Mouse (Mus musculus) forebrain, embryonic 11.5 days (tissue): ENCODE measurements around the gene Kcnn3. TPM values are rescaled to one million over a fixed set of nuclear protein-coding genes. Genes with fewer than 3 reads are reported as not detected.

Experiments used
- ATAC-seq: fragments of 200-750 bp; cut with Nextera tagmentation; replicated peaks from 2 replicates; pipeline ENCODE4 v1.8.0; 2017; ENCODE audit warnings: moderate TSS enrichment; ENCODE audit not compliant: low FRiP score
- DNase-seq: peaks from one replicate; pipeline ENCODE4 v3.0.0-alpha.2; 2017; ENCODE audit warnings: low spot score
- H3K27ac ChIP-seq: fragments of 300-500 bp; sonication (generic); 2 replicates; pipeline ENCODE4 v1.5.1; 2014; ENCODE audit warnings: low read depth, low read length
- H3K27me3 ChIP-seq: fragments of 300-500 bp; sonication (generic); 2 replicates; pipeline ENCODE4 v1.6.1; 2014; ENCODE audit warnings: mild to moderate bottlenecking, low read length, mixed read lengths; ENCODE audit not compliant: control insufficient read depth, insufficient read depth
- H3K36me3 ChIP-seq: fragments of 300-500 bp; sonication (generic); 2 replicates; pipeline ENCODE4 v1.6.1; 2014; ENCODE audit warnings: mild to moderate bottlenecking, low read length, moderate library complexity, mixed read lengths; ENCODE audit not compliant: control insufficient read depth, insufficient read depth
- H3K4me1 ChIP-seq: fragments of 300-500 bp; sonication (generic); replicated peaks from 2 replicates; pipeline ENCODE4 v1.6.1; 2014; ENCODE audit warnings: low read length, mixed read lengths; ENCODE audit not compliant: control insufficient read depth, insufficient read depth
- H3K4me2 ChIP-seq: fragments of 300-500 bp; sonication (generic); 2 replicates; pipeline ENCODE4 v1.6.1; 2014; ENCODE audit warnings: low read depth, mild to moderate bottlenecking, low read length, moderate library complexity, mixed read lengths; ENCODE audit not compliant: severe bottlenecking
- H3K4me3 ChIP-seq: fragments of 300-500 bp; sonication (generic); 2 replicates; pipeline ENCODE4 v1.5.1; 2014; ENCODE audit warnings: low read depth, low read length
- H3K9ac ChIP-seq: fragments of 300-500 bp; sonication (generic); 2 replicates; pipeline ENCODE4 v1.6.1; 2014; ENCODE audit warnings: low read length
- H3K9me3 ChIP-seq: fragments of 300-500 bp; sonication (generic); 2 replicates; pipeline ENCODE4 v1.6.1; 2016; ENCODE audit warnings: low read length, mixed read lengths; ENCODE audit not compliant: control insufficient read depth
- WGBS: fragments of 180-500 bp; shearing (Covaris S2); extraction: QIAGEN DNeasy Blood & Tissue Kit; methylation state at CpG from one replicate; pipeline ENCODE4 v1.1.7; 2014; 5-methylcytosine and 5-hydroxymethylcytosine counted together
- polyA plus RNA-seq: library from polyadenylated mRNA; unstranded; fragments of >200 nt; fragmentation: Nextera tagmentation; extraction: Ambion mirVana; gene quantifications from 2 replicates; pipeline ENCODE4 v1.2.1, GENCODE M21; 2014

Kcnn3 gene
- polyA plus RNA-seq, 1 experiment from 2014 or later = 1.8 TPM

DNA sequence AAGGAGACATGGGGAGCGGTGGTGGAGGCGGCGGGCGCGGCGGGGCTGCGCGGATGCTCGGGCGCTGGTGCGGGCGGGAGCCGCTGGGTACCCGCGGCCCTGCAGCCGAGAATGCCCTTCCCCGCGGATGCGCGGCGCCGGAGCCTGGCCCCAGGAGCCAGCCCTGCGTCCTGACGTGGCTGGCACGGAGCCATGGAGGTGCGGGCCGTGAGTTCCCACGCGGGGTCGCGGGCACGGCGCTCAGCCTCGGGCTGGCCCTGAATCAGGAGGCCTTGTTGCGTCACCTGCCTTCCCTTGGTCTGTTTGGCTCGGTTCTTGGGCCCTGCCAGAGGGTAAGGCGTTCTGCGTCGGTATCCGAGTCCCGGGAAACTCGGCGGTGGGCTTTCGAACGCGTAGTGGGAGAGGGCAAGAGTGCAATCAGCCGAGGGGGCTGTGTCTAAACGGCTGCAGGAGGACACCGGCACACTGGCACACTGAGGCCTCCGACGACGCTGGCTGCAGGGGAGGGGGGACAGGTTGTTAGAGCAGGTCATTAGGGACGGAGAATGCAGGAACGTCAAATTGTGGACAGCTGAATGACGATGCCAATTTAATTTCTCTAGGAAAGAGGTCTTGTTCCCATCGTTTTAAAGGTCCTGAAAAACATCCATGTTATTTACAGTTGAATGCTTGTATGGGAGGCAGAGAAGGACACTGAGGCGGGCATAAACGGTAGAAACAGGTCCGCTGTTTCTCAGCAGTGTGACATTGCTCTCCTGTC, 195.4 kb downstream of the Kcnn3 start:
- ATAC-seq (peak; percentile 71), DNase-seq (peak; percentile 67)
- WGBS = 2% methylated on average over 52 of the region's 59 CpGs

DNA sequence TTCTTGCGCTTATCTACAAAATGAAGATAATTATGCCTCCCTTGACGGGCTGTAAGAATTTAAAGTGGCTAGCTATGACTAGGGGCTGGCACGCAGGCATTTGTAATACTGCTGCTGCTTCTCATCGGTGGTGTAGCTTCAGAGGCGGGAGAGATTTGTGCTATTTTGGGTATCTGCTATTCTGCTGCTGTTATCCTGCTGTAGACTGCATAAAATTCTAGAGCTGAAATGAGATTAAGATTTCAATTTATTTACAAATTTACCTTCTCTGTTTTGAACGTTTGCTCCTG, 195.9 kb downstream of the Kcnn3 start:
- WGBS = 71% methylated on average over 6 of the region's 6 CpGs
- Histone ChIP-seq H3K4me2 (peak overlapping the region; percentile 83), H3K4me3 (peak overlapping the region; percentile 95), H3K27me3 (no peaks in the 10 kb centered on the region), H3K36me3 (no peaks in the 10 kb centered on the region), H3K27ac (no peak overlapping the region), H3K9me3 (no peaks in the 10 kb centered on the region), H3K9ac (peak overlapping the region; percentile 91), H3K4me1 (peaks cover 7% of the 10 kb centered on the region; the same call in 1 of the 2 replicates)
- ATAC-seq (no peak), DNase-seq (no peak)

More for the DNA sequence above, 195.4 kb downstream of the Kcnn3 start:
- peak overlapping the region; percentile 91 for H3K9ac ChIP-seq
- no peak overlapping the region for H3K27ac ChIP-seq
- no peaks in the 10 kb centered on the region for H3K36me3 ChIP-seq
- H3K4me1 ChIP-seq = peaks cover 7% of the 10 kb centered on the region; the same call in 1 of the 2 replicates
- H3K4me3 ChIP-seq = peak overlapping the region; percentile 95
- H3K27me3 ChIP-seq = no peaks in the 10 kb centered on the region
- H3K4me2 ChIP-seq = peak overlapping the region; percentile 83
- no peaks in the 10 kb centered on the region for H3K9me3 ChIP-seq

DNA sequence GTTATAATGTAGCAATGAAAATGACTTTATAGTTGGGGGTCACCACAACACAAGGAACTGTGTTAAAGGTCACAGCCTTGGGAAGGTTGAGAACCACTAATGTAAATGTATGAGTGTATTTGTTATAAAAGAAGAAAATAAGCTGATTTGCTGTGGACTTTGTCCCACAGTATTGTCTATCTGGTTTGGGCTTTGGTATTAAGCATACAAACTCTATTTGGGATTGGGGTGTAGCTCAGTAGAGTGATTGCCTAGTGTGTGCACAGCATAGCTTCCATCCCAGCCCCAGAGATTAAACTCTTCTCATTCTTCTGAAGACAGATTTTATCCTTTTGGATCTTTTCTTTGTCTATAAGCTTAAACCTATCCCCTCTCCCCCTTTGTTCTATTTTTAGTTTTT, 202.1 kb downstream of the Kcnn3 start:
- H3K9ac ChIP-seq = no peak overlapping the region
- ATAC-seq (no peak), DNase-seq (no peak)
- H3K27me3 ChIP-seq = no peaks in the 10 kb centered on the region
- H3K36me3 ChIP-seq = no peaks in the 10 kb centered on the region
- no peaks in the 10 kb centered on the region for H3K4me1 ChIP-seq
- no peak overlapping the region for H3K4me2 ChIP-seq
- H3K4me3 ChIP-seq = no peak overlapping the region
- H3K27ac ChIP-seq = no peak overlapping the region
- H3K9me3 ChIP-seq = no peaks in the 10 kb centered on the region

DNA sequence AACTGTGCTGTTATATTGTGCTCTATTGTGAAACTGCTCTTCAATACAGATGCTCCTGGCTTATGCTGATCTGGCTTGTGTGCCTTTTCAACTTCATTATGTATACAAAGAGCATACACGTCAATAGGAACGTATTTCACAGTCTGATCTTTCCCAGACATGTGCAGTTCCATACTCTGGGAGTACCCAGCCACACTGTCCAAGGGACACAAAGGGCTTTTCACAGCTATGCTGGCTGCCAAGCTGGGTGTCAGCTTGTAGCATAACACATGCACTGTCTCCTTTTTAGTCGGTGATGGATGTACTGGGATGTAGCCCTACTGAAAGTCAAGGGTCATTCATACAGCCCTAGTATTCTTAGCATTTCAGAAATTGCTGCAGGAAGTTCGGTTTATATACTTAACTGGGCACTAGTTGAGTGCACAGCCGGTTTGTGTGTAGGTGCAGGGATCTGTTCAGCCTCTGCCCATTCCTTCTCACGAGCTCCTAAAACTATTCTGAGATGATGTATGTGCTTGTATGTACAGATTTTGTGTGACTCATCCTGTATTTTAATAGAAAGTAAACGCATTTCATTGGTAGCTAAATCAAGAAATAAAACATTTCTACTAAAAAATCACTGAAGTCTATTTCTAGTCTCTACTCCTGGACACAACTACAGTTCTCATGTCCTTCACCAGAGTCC, 203.6 kb downstream of the Kcnn3 start:
- no peak overlapping the region for H3K4me3 ChIP-seq
- DNase-seq = no peak
- 79% methylated on average over 7 of the region's 7 CpGs for WGBS

More for the DNA sequence above, 203.6 kb downstream of the Kcnn3 start:
- no peak for ATAC-seq
- Histone ChIP-seq H3K4me1 (no peaks in the 10 kb centered on the region), H3K9me3 (no peaks in the 10 kb centered on the region), H3K27me3 (no peaks in the 10 kb centered on the region), H3K4me2 (no peak overlapping the region), H3K9ac (no peak overlapping the region), H3K36me3 (no peaks in the 10 kb centered on the region), H3K27ac (no peak overlapping the region)

Other genes starting within 250 kb of the Kcnn3 start
- gene Slc50a1, start 249.6 kb upstream of the Kcnn3 start, polyA plus RNA-seq = 28.4 and 31.8 TPM in 2 replicates
- gene Efna1, start 239.0 kb upstream of the Kcnn3 start, polyA plus RNA-seq = 10.8 and 11.4 TPM in 2 replicates
- 6.6 and 7.7 TPM in 2 replicates for gene Efna3, start 197.2 kb upstream of the Kcnn3 start, polyA plus RNA-seq
- gene Efna4, start 182.1 kb upstream of the Kcnn3 start, polyA plus RNA-seq = 17.1 and 20.7 TPM in 2 replicates
- gene Adam15, start 170.2 kb upstream of the Kcnn3 start, polyA plus RNA-seq = 27.9 and 28.4 TPM in 2 replicates
- 0.13 TPM in 1 of 2 replicates, not detected in the other for gene Dcst2, start 158.2 kb upstream of the Kcnn3 start, polyA plus RNA-seq
- gene Dcst1, start 154.9 kb upstream of the Kcnn3 start, polyA plus RNA-seq = 0.08 and 0.15 TPM in 2 replicates
- 1.3 and 1.4 TPM in 2 replicates for gene Zbtb7b, start 125.4 kb upstream of the Kcnn3 start, polyA plus RNA-seq
- gene Lenep, start 117.4 kb upstream of the Kcnn3 start, polyA plus RNA-seq = 0.91 and 1.9 TPM in 2 replicates
- 28.5 and 31.9 TPM in 2 replicates for gene Flad1, start 108.3 kb upstream of the Kcnn3 start, polyA plus RNA-seq
- 491 and 495 TPM in 2 replicates for gene Cks1b, start 101.8 kb upstream of the Kcnn3 start, polyA plus RNA-seq
- gene Shc1, start 101.7 kb upstream of the Kcnn3 start, polyA plus RNA-seq = 30.9 and 31.6 TPM in 2 replicates
- 53.9 and 60.6 TPM in 2 replicates for gene Pygo2, start 90.0 kb upstream of the Kcnn3 start, polyA plus RNA-seq
- gene Pbxip1, start 83.5 kb upstream of the Kcnn3 start, polyA plus RNA-seq = 9.1 and 10.0 TPM in 2 replicates
- gene Pmvk, start 65.6 kb upstream of the Kcnn3 start, polyA plus RNA-seq = 62.5 and 71.1 TPM in 2 replicates
- 22.4 and 23.2 TPM in 2 replicates for gene Adar, start 194.9 kb downstream of the Kcnn3 start, polyA plus RNA-seq
- gene Chrnb2, start 244.5 kb downstream of the Kcnn3 start, polyA plus RNA-seq = 10.2 and 10.3 TPM in 2 replicates